Mouse (Mus musculus): ENCODE results near the gene Nav2.

GRCm38 (mm10) chr7:49101291-49101690 is 192.8 kb downstream of the Nav2 start:
- TF ChIP-seq CTCF (IDR thresholded peaks at IDR 0.05; ENCODE audit: low read depth, low read length) = no peak
- no peak for TF ChIP-seq POLR2A (IDR thresholded peaks at IDR 0.05; ENCODE audit: insufficient read depth, low read length)

All from ES-Bruce4 (cell line).